Mouse (Mus musculus) monocyte, adult 59 days (primary cell): Measurements from ENCODE around the gene Snx15. TPM values are rescaled to one million over a fixed set of nuclear protein-coding genes. Genes with fewer than 3 reads are reported as not detected.

Source experiments
- total RNA-seq, 2 experiments: library from RNA; stranded (reverse); gene quantifications; one replicate each; pipeline ENCODE4 v1.2.4; 2023

Gene Snx15
- 10 to 100 TPM; 18.9 to 20.3 TPM for total RNA-seq

DNA sequence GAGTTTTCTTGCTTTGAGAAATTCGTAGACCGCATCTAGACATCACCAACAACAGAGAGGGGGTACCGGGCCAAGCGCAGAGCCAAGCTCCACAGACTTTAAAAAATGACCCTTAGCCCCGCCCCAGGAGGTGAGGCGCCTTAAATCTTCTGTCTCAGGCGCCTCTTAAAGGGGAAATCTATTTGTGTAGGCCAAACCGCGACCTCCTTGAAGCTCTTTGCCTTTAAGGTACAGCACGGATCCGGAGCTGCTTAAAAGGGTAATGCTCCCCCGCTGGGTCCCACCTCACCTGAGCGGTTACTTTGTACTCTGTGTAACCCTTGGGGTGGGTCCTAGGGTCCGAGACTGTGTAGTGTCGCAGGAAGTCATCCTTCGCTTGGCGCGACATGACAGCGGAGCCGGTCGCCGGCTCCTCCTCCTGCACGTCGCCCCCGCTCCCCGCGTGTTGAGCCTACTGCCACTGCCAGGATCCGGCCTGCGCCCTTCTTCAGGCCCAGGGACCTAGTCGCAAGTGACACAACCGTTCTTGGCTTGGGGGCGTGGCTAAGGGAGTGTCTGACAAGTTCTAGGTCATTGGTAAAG, at the start of gene Snx15:
Gene Snx15 (minus strand): TSS at position 545 of the 582 bp plus-strand sequence.

DNA sequence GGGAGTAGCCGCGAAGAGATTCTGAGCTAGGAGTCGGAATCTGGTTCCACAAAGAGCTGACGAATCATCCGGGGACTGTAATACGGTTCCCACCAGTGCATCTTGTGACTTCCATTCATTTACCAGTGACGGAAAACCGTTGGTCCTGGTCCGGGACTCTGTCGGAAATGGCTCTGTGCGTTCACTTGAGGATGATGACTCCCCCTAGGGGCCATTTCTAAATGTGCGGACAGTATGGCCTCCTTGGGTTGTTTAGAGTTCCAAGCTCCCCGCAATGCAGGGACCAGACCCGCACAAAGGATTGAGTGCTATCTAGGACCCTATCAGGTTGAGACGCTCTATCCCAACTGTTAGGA, 13.3 kb upstream of the Snx15 start, which contains the start of gene Arl2:
Gene Arl2 (minus strand): TSS at position 155 of the 356 bp plus-strand sequence.

GRCm38 (mm10) chr19:6140678-6141393, 12.7 kb upstream of the Snx15 start, which contains the start of gene Batf2:
Gene Batf2 (plus strand): TSS chr19:6140983.

DNA sequence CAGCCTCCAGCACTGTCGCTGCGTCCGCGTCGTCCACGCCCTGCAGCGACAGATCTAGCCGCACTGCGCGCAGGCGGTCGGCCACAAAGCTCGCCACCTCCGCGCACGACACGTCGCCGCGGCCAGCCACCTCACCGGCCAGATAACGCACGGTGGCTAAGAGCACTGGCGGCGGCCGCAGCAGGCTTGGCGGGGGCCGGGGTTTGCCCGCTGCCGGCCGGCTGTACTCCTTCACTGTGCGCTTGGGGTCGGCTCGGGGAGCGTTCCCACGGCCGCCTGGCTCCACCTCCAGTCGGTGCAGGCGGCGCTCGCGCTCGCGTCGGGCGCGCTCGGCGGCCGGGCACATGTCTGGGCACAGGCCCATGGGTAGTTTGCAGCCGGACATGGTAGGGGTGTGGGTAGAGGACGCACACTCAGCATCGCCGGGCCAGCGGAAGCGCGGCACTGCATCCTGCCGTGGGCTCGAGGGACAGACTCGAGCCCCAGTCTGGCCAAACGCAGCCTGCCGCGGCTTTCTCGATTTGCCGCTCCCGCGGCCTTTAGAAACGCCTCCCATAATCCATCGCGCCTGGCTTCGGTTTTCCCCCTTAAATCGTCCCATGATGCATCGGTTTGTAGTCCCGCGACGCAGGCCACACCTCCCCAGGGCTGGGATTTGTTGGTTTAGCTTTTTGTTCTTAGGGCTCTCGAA, 10.0 kb downstream of the Snx15 start, which contains the start of gene Sac3d1:
Gene Sac3d1 (minus strand): TSS at position 665 of the 691 bp plus-strand sequence.

GRCm38 (mm10) chr19:6105586-6105985, 22.5 kb downstream of the Snx15 start, which contains the start of gene Naaladl1:
Gene Naaladl1 (plus strand): TSS chr19:6105782.

DNA sequence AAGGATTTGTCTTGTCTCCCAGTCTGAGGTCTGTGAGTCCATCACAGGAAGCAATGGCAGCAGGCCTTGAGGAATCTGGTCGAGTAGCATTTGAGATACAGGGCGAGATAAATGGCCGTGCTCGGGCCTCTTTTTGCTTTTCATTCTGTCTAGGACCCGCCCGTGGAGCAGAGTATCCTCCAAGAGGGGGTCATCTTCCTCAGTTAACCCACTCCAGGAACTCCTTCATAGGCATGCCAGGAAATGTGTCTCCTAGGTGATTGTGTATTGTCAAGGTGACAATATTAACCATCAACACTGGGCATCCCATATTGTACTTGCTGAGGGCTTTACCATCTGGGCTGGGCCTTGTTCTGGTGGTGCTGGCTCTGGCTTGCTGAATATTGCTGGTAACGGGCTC, 34.0 kb downstream of the Snx15 start, which contains the start of gene AC131692.1:
Gene AC131692.1 (plus strand): TSS at position 301 of the 400 bp plus-strand sequence.

GRCm38 (mm10) chr19:6084478-6085248, 43.4 kb downstream of the Snx15 start, which contains the start of the genes Zfpl1 and Cdca5:
Gene Zfpl1 (minus strand): TSS chr19:6084956.
Gene Cdca5 (plus strand): TSS chr19:6084983.

GRCm38 (mm10) chr19:6082156-6082555, 45.9 kb downstream of the Snx15 start, which contains the start of gene Gm28374:
Gene Gm28374 (minus strand): TSS chr19:6082256.

GRCm38 (mm10) chr19:6079983-6080480, 48.1 kb downstream of the Snx15 start, which contains the start of gene Tmem262:
Gene Tmem262 (plus strand): TSS chr19:6080033.

GRCm38 (mm10) chr19:6076564-6077393, 51.3 kb downstream of the Snx15 start, which contains the start of gene Vps51:
Gene Vps51 (minus strand): TSS chr19:6077231.

Other genes with a start within 250 kb of the Snx15 start
- 1 to 10 TPM; 1.1 to 1.6 TPM for gene Tigd3, start 234.2 kb downstream of the Snx15 start, total RNA-seq
- gene Dpf2, start 215.3 kb downstream of the Snx15 start, total RNA-seq, result 100 to 1,000 TPM; 131 to 160 TPM
- 10 to 100 TPM; 40.3 to 51.9 TPM for gene Cdc42ep2, start 203.5 kb downstream of the Snx15 start, total RNA-seq
- 10 to 100 TPM; 29.1 to 38.4 TPM for gene Pola2, start 164.1 kb downstream of the Snx15 start, total RNA-seq
- not detected for gene Slc22a20, start 142.2 kb downstream of the Snx15 start, total RNA-seq
- gene Capn1, start 112.4 kb downstream of the Snx15 start, total RNA-seq, result 10 to 100 TPM; 64.1 to 69.8 TPM
- gene Syvn1, start 81.7 kb downstream of the Snx15 start, total RNA-seq, result 10 to 100 TPM; 56.0 to 57.8 TPM
- gene Mrpl49, start 70.5 kb downstream of the Snx15 start, total RNA-seq, result 10 to 100 TPM; 15.0 to 15.8 TPM
- 1,000 to 10,000 TPM; 2,789 to 3,006 TPM for gene Fau, start 70.5 kb downstream of the Snx15 start, total RNA-seq
- 10 to 100 TPM; 13.9 to 14.4 TPM for gene Znhit2, start 67.1 kb downstream of the Snx15 start, total RNA-seq
- gene Tm7sf2, start 59.9 kb downstream of the Snx15 start, total RNA-seq, result 10 to 100 TPM; 16.3 to 21.0 TPM
- gene Vps51, start 51.1 kb downstream of the Snx15 start, total RNA-seq, result 100 to 1,000 TPM; 118 to 121 TPM
- gene Tmem262, start 48.3 kb downstream of the Snx15 start, total RNA-seq, result not detected
- 1 to 10 TPM in 1 of 2 experiments, not detected in 1; 1.5 TPM for gene Gm28374, start 46.0 kb downstream of the Snx15 start, total RNA-seq
- 10 to 100 TPM; 43.3 to 45.6 TPM for gene Zfpl1, start 43.3 kb downstream of the Snx15 start, total RNA-seq
- 1 to 10 TPM in 1 of 2 experiments, under 1 TPM in 1; 0.85 to 1.2 TPM for gene Cdca5, start 43.3 kb downstream of the Snx15 start, total RNA-seq
- gene AC131692.1, start 33.9 kb downstream of the Snx15 start, total RNA-seq, result 1 to 10 TPM in 1 of 2 experiments, not detected in 1; 1.2 TPM
- gene Naaladl1, start 22.5 kb downstream of the Snx15 start, total RNA-seq, result not detected
- 10 to 100 TPM; 10.7 to 11.4 TPM for gene Sac3d1, start 9.7 kb downstream of the Snx15 start, total RNA-seq
- gene Batf2, start 12.7 kb upstream of the Snx15 start, total RNA-seq, result 1 to 10 TPM; 4.1 to 9.4 TPM
- 10 to 100 TPM; 16.4 to 17.6 TPM for gene Arl2, start 13.2 kb upstream of the Snx15 start, total RNA-seq
- under 1 TPM in 1 of 2 experiments, not detected in 1; 0.67 TPM for gene Majin, start 56.1 kb upstream of the Snx15 start, total RNA-seq
- gene Gpha2, start 98.1 kb upstream of the Snx15 start, total RNA-seq, result not detected
- gene Ppp2r5b, start 107.6 kb upstream of the Snx15 start, total RNA-seq, result 10 to 100 TPM; 17.2 to 18.4 TPM
- gene Atg2a, start 113.4 kb upstream of the Snx15 start, total RNA-seq, result 100 to 1,000 TPM; 176 to 243 TPM
- 100 to 1,000 TPM; 239 to 255 TPM for gene Ehd1, start 148.4 kb upstream of the Snx15 start, total RNA-seq
- 1 to 10 TPM; 7.1 to 8.1 TPM for gene Cdc42bpg, start 178.2 kb upstream of the Snx15 start, total RNA-seq
- gene Men1, start 206.7 kb upstream of the Snx15 start, total RNA-seq, result 10 to 100 TPM; 22.7 to 23.6 TPM
- 100 to 1,000 TPM; 160 to 177 TPM for gene Map4k2, start 212.8 kb upstream of the Snx15 start, total RNA-seq
- 100 to 1,000 TPM; 604 to 606 TPM for gene Sf1, start 235.4 kb upstream of the Snx15 start, total RNA-seq